ENCODE assay signal across 8 mouse cellular contexts in genomic region chr14:77484951-77485447, GRCm38 (mm10).
DNase-seq lines count a peak whose midpoint lies in the region; ATAC-seq lines count a peak whose summit lies in the region.

No protein-coding gene starts in this region.

- H3K27me3 ChIP-seq in midbrain, embryonic 16.5 days (ENCODE audit: control insufficient read depth, insufficient read depth, low read depth, low read length): no peaks in the 10 kb centered on the region
- H3K27me3 ChIP-seq in midbrain, embryonic 14.5 days (ENCODE audit: control insufficient read depth, insufficient read depth, low read length): no peaks in the 10 kb centered on the region
- no peaks in the 10 kb centered on the region for H3K27me3 ChIP-seq in midbrain, embryonic 13.5 days

- 89% methylated on average over 8 of the region's 8 CpGs for WGBS in midbrain, embryonic 16.5 days
- 91% methylated on average over 8 of the region's 8 CpGs for WGBS in midbrain, embryonic 14.5 days
- WGBS in midbrain, embryonic 13.5 days: 88% methylated on average over 8 of the region's 8 CpGs

- H3K9ac ChIP-seq in midbrain, embryonic 16.5 days (ENCODE audit: low read depth, low read length): no peak overlapping the region
- H3K9ac ChIP-seq in midbrain, embryonic 14.5 days (replicated peaks; ENCODE audit: low read length): no peak overlapping the region
- H3K9ac ChIP-seq in midbrain, embryonic 13.5 days (replicated peaks): no peak overlapping the region

- no peak overlapping the region for H3K4me3 ChIP-seq in midbrain, embryonic 16.5 days (ENCODE audit: low read depth, low read length)
- H3K4me3 ChIP-seq in midbrain, embryonic 14.5 days (replicated peaks; ENCODE audit: low read depth, low read length): no peak overlapping the region
- no peak overlapping the region for H3K4me3 ChIP-seq in midbrain, embryonic 13.5 days (replicated peaks)

- peaks cover 2% of the 10 kb centered on the region for H3K36me3 ChIP-seq in midbrain, embryonic 16.5 days (ENCODE audit: control insufficient read depth, insufficient read depth, low read length)
- H3K36me3 ChIP-seq in midbrain, embryonic 14.5 days (ENCODE audit: control insufficient read depth, insufficient read depth, low read length): no peaks in the 10 kb centered on the region
- no peaks in the 10 kb centered on the region; the same call in 1 of the 2 replicates for H3K36me3 ChIP-seq in midbrain, embryonic 13.5 days

- peaks cover 10% of the 10 kb centered on the region for H3K4me1 ChIP-seq in midbrain, embryonic 16.5 days (ENCODE audit: control insufficient read depth, insufficient read depth, low read length)
- H3K4me1 ChIP-seq in midbrain, embryonic 14.5 days (ENCODE audit: control insufficient read depth, insufficient read depth, low read length): peaks cover 8% of the 10 kb centered on the region; the same call in 1 of the 2 replicates
- peaks cover 15% of the 10 kb centered on the region for H3K4me1 ChIP-seq in midbrain, embryonic 13.5 days (replicated peaks)

- DNase-seq in midbrain, embryonic 14.5 days: no peak
- DNase-seq in brain, adult 2 months (ENCODE audit: low read depth, low spot score): peak; percentile 91
- peak; percentile 88 for DNase-seq in gastrocnemius, postnatal 25 days
- DNase-seq in kidney, postnatal 4 days: peak; percentile 48 to 70
- DNase-seq in lung, postnatal 4 days: peak; percentile 54 to 86
- no peak for DNase-seq in spleen, postnatal 10 days (ENCODE audit: low spot score in 2 of 2)

- no peak overlapping the region for H3K4me2 ChIP-seq in midbrain, embryonic 16.5 days (ENCODE audit: low read length)
- no peak overlapping the region for H3K4me2 ChIP-seq in midbrain, embryonic 14.5 days (ENCODE audit: low read length)
- no peak overlapping the region for H3K4me2 ChIP-seq in midbrain, embryonic 13.5 days (replicated peaks)

- peak overlapping the region; percentile 53; the same call in 1 of the 2 replicates for H3K27ac ChIP-seq in midbrain, embryonic 16.5 days (ENCODE audit: low read length)
- no peak overlapping the region for H3K27ac ChIP-seq in midbrain, embryonic 14.5 days (replicated peaks; ENCODE audit: low read depth, low read length)
- H3K27ac ChIP-seq in midbrain, embryonic 13.5 days: no peak overlapping the region

- ATAC-seq in midbrain, embryonic 16.5 days: no peak
- no peak for ATAC-seq in midbrain, embryonic 14.5 days (ENCODE audit: low FRiP score, low TSS enrichment)
- ATAC-seq in midbrain, embryonic 13.5 days: no peak

- no peaks in the 10 kb centered on the region for H3K9me3 ChIP-seq in midbrain, embryonic 16.5 days (replicated peaks; ENCODE audit: control insufficient read depth, low read length, poor library complexity, severe bottlenecking)
- H3K9me3 ChIP-seq in midbrain, embryonic 14.5 days (ENCODE audit: control insufficient read depth, low read length): no peaks in the 10 kb centered on the region
- no peaks in the 10 kb centered on the region for H3K9me3 ChIP-seq in midbrain, embryonic 13.5 days

Comparison
In these comparisons a context has a peak if more than half of its experiments do, and no peak if none do; other contexts are left out.
1. DNase-seq: peak in brain, adult 2 months (single experiment), gastrocnemius, postnatal 25 days (single experiment), kidney, postnatal 4 days (2 of 2) and lung, postnatal 4 days (2 of 2); none in midbrain, embryonic 14.5 days (single experiment) and spleen, postnatal 10 days (0 of 2).